Mouse (Mus musculus): ENCODE data around the gene Cst12. TPM values are rescaled to one million over a fixed set of nuclear protein-coding genes. Genes with fewer than 3 reads are reported as not detected.
"Not testable (repeated sequence)": the region's sequence is repeated elsewhere in the genome, so short reads cannot be mapped to it uniquely, and the experiment has no call there.

Cst12 gene
- not detected in 2 replicates for polyA plus RNA-seq (2015; fragmentation: Nextera tagmentation; extraction: Ambion mirVana)

DNA sequence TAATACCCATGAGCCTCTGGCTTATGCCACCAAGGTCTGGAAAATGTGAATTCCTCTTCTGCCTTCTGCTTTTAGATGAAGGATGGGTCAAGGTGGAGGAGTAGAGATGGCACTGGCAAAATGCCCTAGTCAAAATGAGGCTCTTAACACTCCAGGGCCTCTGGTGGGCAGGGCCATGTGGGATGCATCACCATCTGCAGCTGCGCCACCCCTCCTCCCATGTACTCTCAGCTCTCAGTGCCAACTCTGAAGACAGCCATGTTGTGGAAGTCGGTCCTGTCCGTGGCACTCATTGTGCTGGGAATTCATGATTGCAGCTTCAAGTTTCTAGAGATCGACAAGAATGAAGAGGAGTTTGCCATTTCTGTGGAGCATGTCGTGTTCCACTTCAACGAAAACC, at the start of gene Cst12:
Gene Cst12 (plus strand): TSS at position 220 of the 400 bp plus-strand sequence.
- H3K4me1 ChIP-seq, result no peaks in the 10 kb centered on the region
- no peak for ATAC-seq (ENCODE audit: low FRiP score, low read depth)
- no peaks in the 10 kb centered on the region for H3K36me3 ChIP-seq
- no peaks in the 10 kb centered on the region for H3K9me3 ChIP-seq
- H3K27me3 ChIP-seq, result no peaks in the 10 kb centered on the region
- no peak within 1 kb of the TSS for H3K9ac ChIP-seq
- H3K4me2 ChIP-seq (replicated peaks), result no peak within 1 kb of the TSS
- no peak within 1 kb of the TSS for H3K27ac ChIP-seq
- H3K4me3 ChIP-seq, result no peak within 1 kb of the TSS
- 94% methylated on average over 6 of the region's 6 CpGs for WGBS

DNA sequence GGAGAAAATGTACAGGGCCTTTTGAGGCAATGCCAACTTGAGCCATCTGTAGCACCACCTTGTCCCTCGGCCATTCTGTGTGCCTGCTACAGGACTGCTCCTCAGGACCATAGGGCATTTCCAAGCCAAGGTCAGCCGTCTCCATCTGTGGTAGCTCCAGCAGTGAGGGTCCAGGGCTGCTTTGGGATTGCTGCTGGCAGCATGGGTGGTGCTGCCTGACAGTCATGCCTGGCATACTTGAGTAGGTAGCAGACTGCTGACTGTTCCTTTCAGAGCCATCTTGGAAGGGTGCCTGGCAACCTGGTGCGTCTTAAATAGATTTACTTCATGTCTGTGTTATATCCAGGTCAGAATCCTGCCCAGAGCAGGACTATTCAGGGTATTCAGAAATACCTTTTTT, 46.2 kb upstream of the Cst12 start:
- no peaks in the 10 kb centered on the region for H3K27me3 ChIP-seq
- H3K4me3 ChIP-seq, result no peak overlapping the region
- H3K36me3 ChIP-seq, result no peaks in the 10 kb centered on the region
- ATAC-seq (ENCODE audit: low FRiP score, low read depth), result no peak
- no peak overlapping the region for H3K27ac ChIP-seq
- H3K4me1 ChIP-seq, result no peaks in the 10 kb centered on the region
- 73% methylated on average over 3 of the region's 3 CpGs for WGBS
- no peaks in the 10 kb centered on the region for H3K9me3 ChIP-seq
- H3K4me2 ChIP-seq (replicated peaks), result no peak overlapping the region
- H3K9ac ChIP-seq, result no peak overlapping the region

DNA sequence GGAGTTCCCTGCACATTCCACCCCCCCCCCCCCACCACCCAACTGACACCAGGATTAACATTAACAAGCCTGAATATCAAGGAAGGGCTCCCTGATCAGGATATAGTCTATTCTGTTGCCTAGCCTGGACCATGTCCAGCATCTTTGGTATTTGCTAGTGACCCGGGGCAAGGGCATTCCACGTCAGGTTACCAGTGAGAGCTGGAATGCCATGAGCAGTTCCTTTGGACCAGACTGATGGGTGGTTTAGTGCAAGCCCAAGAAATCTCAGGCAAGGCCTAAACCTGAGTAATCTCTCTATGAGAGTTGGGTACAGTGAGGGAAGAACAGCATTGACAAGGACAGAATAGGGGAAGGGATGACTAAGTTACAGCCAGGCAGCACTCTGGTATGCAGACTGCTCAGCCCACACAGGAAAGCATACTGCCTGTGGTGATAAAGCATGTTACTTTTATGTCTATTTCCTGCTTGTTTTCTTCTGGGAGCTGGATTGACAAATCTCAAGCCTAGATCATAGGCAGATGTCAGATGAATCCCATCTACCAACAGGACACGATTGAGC, 45.2 kb upstream of the Cst12 start:
- Histone ChIP-seq H3K27me3 (no peaks in the 10 kb centered on the region), H3K9me3 (no peaks in the 10 kb centered on the region), H3K9ac (no peak overlapping the region), H3K36me3 (no peaks in the 10 kb centered on the region), H3K27ac (no peak overlapping the region), H3K4me1 (no peaks in the 10 kb centered on the region), H3K4me2 (replicated peaks) (no peak overlapping the region), H3K4me3 (no peak overlapping the region)
- 81% methylated on average over 3 of the region's 3 CpGs for WGBS
- no peak for ATAC-seq (ENCODE audit: low FRiP score, low read depth)

DNA sequence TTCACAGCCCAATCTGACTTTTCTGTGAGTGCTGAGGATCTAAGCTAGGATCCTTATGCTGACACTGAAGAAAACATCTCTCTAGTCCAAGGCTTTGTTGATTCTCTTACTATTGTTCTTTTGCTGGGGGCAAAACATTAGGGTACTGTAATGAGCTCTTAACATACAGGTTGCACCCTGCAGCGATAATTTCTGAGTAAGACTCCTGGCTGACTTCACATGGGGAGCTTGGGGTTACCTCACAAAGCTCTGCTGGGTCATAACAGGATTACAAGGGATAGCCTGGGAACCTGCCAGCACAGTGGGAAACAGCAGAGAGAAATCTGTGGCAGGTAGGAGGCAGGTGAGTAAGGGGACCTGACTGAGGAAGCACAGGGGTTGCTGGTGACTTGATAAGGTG, 39.1 kb upstream of the Cst12 start, which contains the start of gene Cstl1:
Gene Cstl1 (plus strand): TSS at position 301 of the 400 bp plus-strand sequence.
- WGBS, result 89% methylated on average over 1 of the region's 1 CpGs
- H3K27ac ChIP-seq, result no peak within 1 kb of the TSS
- H3K9ac ChIP-seq, result no peak within 1 kb of the TSS
- no peaks in the 10 kb centered on the region for H3K36me3 ChIP-seq
- no peaks in the 10 kb centered on the region for H3K9me3 ChIP-seq
- ATAC-seq (ENCODE audit: low FRiP score, low read depth), result no peak
- no peak within 1 kb of the TSS for H3K4me3 ChIP-seq
- H3K4me1 ChIP-seq, result no peaks in the 10 kb centered on the region
- H3K4me2 ChIP-seq (replicated peaks), result no peak within 1 kb of the TSS
- no peaks in the 10 kb centered on the region for H3K27me3 ChIP-seq

- Histone ChIP-seq H3K27ac (no peak overlapping the region), H3K27me3 (no peaks in the 10 kb centered on the region), H3K4me2 (replicated peaks) (peak overlapping the region; percentile 55), H3K36me3 (no peaks in the 10 kb centered on the region), H3K9ac (no peak overlapping the region), H3K4me1 (no peaks in the 10 kb centered on the region), H3K4me3 (peak overlapping the region; percentile 29), H3K9me3 (no peaks in the 10 kb centered on the region)
- peak; percentile 63; the same call in 1 of the 2 replicates for ATAC-seq (ENCODE audit: low FRiP score, low read depth)
- WGBS, result 15% methylated on average over 15 of the region's 15 CpGs
Observed at GRCm38 (mm10) chr2:148751893-148752813, 37.0 kb upstream of the Cst12 start.

DNA sequence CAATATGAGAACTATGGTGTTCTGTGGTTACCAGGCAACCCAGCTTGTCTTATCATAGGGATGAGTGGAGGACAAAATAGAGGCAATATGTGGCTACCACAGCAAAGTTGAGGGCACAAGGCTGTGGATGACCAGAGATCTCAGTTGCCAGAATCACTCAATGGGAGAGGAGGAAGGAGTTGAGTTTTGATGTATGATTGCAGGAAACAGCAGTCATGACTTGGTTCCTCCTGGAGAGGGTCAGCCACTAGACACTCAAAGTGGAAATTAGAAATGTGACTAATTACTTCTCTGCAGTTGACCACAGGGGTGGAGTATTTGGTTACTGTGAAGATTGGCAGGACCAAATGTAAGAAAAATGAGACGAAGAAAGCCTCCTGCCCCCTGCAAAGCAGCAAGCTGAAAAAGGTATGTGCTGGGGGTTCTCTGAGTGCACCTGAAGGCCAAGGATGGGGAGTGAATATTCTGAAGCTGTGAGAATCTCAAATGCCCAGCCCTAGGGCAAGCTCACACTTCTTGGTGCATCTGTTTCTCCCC, 34.8 kb upstream of the Cst12 start:
- Histone ChIP-seq H3K36me3 (no peaks in the 10 kb centered on the region), H3K4me3 (no peak overlapping the region), H3K4me2 (replicated peaks) (no peak overlapping the region), H3K27me3 (no peaks in the 10 kb centered on the region), H3K9ac (no peak overlapping the region), H3K4me1 (no peaks in the 10 kb centered on the region), H3K27ac (no peak overlapping the region), H3K9me3 (no peaks in the 10 kb centered on the region)
- no peak for ATAC-seq (ENCODE audit: low FRiP score, low read depth)
- WGBS, result 61% methylated on average over 1 of the region's 1 CpGs

DNA sequence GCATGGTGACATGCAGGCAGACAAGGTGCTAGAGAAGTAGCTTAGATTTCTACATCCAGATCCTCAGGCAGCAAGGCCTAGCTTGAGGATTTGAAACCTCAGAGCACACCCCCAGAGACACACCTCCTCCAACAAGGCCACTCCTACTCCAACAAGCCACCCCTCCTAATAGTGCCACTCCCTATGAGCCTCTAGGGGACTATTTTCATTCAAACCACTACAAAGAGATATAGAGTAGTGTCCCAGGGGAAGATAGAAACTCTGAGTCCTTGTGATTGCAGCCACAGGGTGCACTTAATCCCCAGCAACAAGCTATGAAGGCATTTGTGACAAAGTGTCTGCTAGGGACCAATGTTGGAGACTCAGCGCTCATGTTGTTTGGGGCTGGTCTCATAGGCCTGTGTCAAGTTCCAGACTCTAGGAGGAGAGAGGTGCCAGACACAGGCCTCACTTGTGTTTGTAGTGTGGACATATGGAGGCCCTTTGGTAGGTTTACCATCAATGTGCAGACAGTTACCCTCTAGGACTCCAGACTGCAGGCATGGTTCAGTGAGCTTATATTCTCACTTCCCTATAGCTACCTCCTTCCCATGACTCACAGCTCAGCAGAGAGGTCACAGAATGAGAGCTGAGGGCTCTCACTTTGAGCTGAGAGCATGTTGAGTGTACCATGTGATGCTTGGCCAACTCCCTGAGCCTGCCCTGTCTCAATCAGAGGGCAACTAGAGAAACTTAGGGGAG, 25.3 kb upstream of the Cst12 start:
- no peaks in the 10 kb centered on the region for H3K9me3 ChIP-seq
- no peak overlapping the region for H3K27ac ChIP-seq
- H3K9ac ChIP-seq, result no peak overlapping the region
- H3K4me1 ChIP-seq, result no peaks in the 10 kb centered on the region
- WGBS, result 100% methylated on average over 1 of the region's 1 CpGs
- no peak for ATAC-seq (ENCODE audit: low FRiP score, low read depth)
- no peak overlapping the region for H3K4me2 ChIP-seq (replicated peaks)
- H3K27me3 ChIP-seq, result no peaks in the 10 kb centered on the region
- no peak overlapping the region for H3K4me3 ChIP-seq
- no peaks in the 10 kb centered on the region for H3K36me3 ChIP-seq

DNA sequence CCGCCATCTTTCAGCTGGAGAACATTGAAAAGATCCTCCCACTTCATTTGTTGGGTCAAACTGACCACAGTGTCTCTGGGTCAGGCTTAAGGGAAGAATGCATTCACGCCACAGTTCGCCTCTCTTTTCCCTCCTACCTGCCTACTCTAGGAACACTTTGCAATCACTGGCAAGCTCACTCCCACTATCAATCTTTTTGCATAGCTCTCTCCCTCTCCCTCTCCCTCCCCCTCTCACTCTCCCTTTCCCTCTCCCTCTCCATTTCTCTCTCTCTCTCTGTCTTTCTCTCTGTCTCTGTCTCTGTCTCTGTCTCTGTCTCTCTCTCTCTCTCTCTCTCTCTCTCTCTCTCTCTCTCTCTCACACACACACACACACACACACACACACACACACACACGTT, 17.8 kb upstream of the Cst12 start, which contains the start of gene Cst11:
Gene Cst11 (minus strand): TSS at position 101 of the 400 bp plus-strand sequence.
- H3K9me3 ChIP-seq; H3K36me3 ChIP-seq; H3K4me2 ChIP-seq (replicated peaks); H3K4me1 ChIP-seq; H3K27ac ChIP-seq; H3K4me3 ChIP-seq; ATAC-seq (ENCODE audit: low FRiP score, low read depth); H3K27me3 ChIP-seq; H3K9ac ChIP-seq: not testable (repeated sequence)
- WGBS, result 85% methylated on average over 4 of the region's 4 CpGs

GRCm38 (mm10) chr2:148781709-148782108, 7.5 kb upstream of the Cst12 start, which contains the start of gene 8030411F24Rik:
Gene 8030411F24Rik (plus strand): TSS chr2:148782009.
- Histone ChIP-seq H3K36me3 (no peaks in the 10 kb centered on the region), H3K27me3 (no peaks in the 10 kb centered on the region), H3K4me1 (no peaks in the 10 kb centered on the region), H3K27ac (no peak within 1 kb of the TSS), H3K4me3 (no peak within 1 kb of the TSS), H3K4me2 (replicated peaks) (no peak within 1 kb of the TSS), H3K9me3 (no peaks in the 10 kb centered on the region), H3K9ac (no peak within 1 kb of the TSS)
- 33% methylated on average over 1 of the region's 1 CpGs for WGBS
- no peak for ATAC-seq (ENCODE audit: low FRiP score, low read depth)

GRCm38 (mm10) chr2:148798485-148798884, 9.3 kb downstream of the Cst12 start, which contains the start of gene Cst8:
Gene Cst8 (plus strand): TSS chr2:148798785.
- Histone ChIP-seq H3K27ac (no peak within 1 kb of the TSS), H3K9ac (no peak within 1 kb of the TSS), H3K4me2 (replicated peaks) (no peak within 1 kb of the TSS), H3K9me3 (no peaks in the 10 kb centered on the region), H3K4me3 (no peak within 1 kb of the TSS), H3K27me3 (no peaks in the 10 kb centered on the region), H3K4me1 (no peaks in the 10 kb centered on the region), H3K36me3 (no peaks in the 10 kb centered on the region)
- ATAC-seq (ENCODE audit: low FRiP score, low read depth), result no peak
- 78% methylated on average over 1 of the region's 1 CpGs for WGBS

DNA sequence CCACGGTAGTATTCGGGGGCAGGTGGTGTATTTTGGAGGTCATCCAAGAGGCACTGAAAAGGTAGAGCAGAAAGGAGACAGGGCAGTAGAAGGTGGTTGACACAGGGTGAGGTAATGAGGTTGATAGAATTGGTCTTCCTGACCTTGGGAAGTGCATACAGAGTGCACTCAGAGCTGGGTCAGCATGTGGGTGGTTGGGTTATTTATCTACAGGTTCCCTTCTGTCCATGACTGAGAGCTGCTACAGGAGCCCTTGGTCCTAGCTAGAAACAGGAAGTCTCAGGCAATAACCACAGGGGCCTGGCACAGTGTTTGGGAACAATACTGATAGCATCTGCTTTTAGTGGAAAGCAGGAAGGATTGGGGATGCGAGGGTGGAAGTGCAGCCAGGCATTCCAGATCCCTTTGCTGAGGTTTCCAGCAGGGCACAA, 12.3 kb downstream of the Cst12 start:
- Histone ChIP-seq H3K27me3 (no peaks in the 10 kb centered on the region), H3K4me2 (replicated peaks) (no peak overlapping the region), H3K9me3 (no peaks in the 10 kb centered on the region), H3K27ac (no peak overlapping the region), H3K9ac (no peak overlapping the region), H3K36me3 (no peaks in the 10 kb centered on the region), H3K4me1 (no peaks in the 10 kb centered on the region), H3K4me3 (no peak overlapping the region)
- 58% methylated on average over 3 of the region's 3 CpGs for WGBS
- no peak for ATAC-seq (ENCODE audit: low FRiP score, low read depth)

- Histone ChIP-seq H3K4me1 (no peaks in the 10 kb centered on the region), H3K27me3 (no peaks in the 10 kb centered on the region), H3K9me3 (no peaks in the 10 kb centered on the region), H3K36me3 (no peaks in the 10 kb centered on the region), H3K4me3 (no peak overlapping the region), H3K27ac (no peak overlapping the region), H3K9ac (no peak overlapping the region), H3K4me2 (replicated peaks) (no peak overlapping the region)
- ATAC-seq (ENCODE audit: low FRiP score, low read depth), result no peak
- 58% methylated on average over 6 of the region's 6 CpGs for WGBS
Observed at GRCm38 (mm10) chr2:148806696-148807095, 17.5 kb downstream of the Cst12 start.
